Mouse (Mus musculus) c-Kit-positive CD71-negative TER-119-negative erythroid progenitor cells, embryonic 14.5 days (primary cell): ENCODE results near the gene Fn1.

Source experiments
- DNase-seq: peaks from one replicate; pipeline ENCODE4 v3.0.0-alpha.2; 2013; ENCODE audit warnings: low read depth

Fn1 gene

DNA sequence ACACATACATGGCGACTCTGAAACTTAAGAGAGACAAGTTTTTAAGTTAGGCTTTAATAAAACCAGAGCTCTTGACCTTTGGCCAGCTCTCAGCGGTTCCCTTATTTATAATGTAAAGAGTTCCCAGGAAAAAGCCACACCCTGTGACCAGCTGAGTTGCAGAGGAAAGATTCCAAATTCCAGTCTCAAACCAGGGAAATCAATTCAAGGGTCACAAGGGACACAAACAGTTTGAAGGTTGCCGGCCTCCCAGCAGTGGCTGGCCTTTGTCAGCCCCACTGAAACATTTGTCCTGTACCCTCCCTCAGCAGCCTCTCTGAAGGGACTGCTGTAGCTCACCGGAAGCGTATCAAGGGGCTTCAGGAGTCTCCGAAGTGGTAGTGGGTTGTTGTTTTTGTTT lies 2.3 kb downstream of the Fn1 start:
- DNase-seq = no peak

DNA sequence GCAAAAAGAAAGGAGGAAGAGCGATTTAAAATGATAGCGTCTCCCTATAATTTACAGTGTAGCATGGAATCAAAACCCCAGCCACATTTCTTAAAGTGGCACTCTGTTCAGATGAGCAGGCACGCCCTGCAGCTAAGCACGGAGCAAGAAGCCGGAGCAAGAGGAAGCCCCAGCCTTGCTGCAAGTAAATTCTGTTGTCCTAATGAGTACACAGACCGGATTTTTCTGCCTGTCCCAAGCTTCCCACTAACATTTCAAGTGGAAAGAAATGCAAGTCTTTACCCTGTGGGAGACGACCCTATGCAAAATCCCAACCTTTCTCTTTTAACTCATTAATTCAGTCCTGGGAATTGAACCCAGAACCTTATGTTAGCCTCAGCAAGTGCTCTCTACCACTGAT lies 4.8 kb downstream of the Fn1 start:
- no peak for DNase-seq

GRCm38 (mm10) chr1:71646774-71647173 lies 6.2 kb downstream of the Fn1 start:
- no peak for DNase-seq

DNA sequence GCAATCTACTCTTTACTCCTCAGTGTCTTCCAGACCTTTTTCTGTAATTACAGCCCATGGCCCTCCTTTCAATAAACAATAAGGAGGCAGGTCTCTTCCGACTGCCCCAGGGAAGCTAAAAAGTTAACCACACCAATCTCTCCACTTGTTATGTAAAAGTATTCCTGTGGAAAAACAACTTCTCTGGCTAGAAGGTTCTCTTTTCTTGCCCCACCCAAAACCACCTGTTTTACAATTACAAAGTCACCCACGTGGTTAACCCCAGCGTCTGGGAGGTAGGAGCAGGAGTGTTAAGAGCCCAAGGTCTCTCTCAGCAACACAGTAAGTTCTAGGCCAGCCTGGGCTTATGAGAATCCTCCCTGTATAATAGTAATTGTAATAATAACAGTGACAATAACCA lies 7.0 kb downstream of the Fn1 start:
- no peak for DNase-seq

DNA sequence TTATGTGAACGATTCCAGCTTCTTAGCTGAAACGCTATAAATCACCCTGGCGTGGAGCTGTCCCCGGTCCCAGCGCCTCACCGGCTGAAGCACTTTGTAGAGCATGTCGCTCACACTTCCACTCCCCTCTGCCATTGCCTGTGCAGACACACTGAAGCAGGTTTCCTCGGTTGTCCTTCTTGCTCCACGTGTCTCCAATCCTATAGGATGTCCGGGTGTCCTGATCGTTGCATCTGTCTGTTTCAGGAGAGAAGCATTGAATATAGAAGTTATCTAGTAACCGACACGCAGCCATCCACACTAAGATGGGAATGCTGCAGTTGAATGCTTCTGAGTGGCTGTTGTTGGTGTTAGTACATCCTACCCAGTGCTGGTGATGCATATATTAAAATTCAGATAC lies 7.5 kb downstream of the Fn1 start:
- DNase-seq = no peak

- no peak for DNase-seq
Measured at GRCm38 (mm10) chr1:71642794-71643193, 10.2 kb downstream of the Fn1 start.

GRCm38 (mm10) chr1:71641206-71641605 lies 11.8 kb downstream of the Fn1 start:
- no peak for DNase-seq

DNA sequence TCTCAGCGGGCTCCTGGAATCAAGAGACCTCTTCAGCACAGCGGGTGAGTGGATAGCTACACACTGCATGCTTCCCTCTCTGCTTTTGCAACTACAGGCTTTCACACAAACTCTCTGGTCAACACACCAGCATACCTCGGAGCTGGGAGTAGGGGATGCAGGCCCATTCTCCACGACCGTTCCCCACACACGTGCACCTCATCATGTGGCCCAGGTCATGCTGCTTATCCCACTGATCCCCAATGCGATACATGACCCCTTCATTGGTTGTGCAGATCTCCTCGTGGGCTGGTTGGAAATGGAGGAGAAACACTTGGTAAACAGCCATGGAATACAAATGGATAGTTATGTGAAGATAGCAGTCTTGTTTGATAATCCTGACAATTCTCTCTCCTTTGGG lies 12.8 kb downstream of the Fn1 start:
- no peak for DNase-seq

DNA sequence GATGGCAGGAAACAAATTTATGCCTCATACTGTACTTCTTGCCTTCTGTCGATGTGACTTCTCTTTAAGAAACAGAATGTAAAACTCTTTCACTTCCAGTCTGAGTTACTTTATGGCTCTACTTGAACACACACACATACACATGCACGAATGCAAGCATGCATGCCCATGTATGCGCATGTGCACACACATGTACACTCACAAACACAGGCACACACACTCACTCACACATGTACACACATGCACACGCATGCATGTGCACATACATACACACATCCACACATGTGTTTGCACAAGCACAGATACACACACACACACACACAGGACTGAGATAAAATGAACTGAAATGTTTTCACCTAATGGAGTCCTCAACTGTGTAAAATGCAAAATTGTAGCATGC lies 16.3 kb downstream of the Fn1 start:
- no peak for DNase-seq

- DNase-seq = no peak
Measured at GRCm38 (mm10) chr1:71636116-71636515, 16.9 kb downstream of the Fn1 start.

GRCm38 (mm10) chr1:71635101-71636014 lies 17.6 kb downstream of the Fn1 start:
- DNase-seq = no peak

GRCm38 (mm10) chr1:71634471-71634981 lies 18.5 kb downstream of the Fn1 start:
- DNase-seq = no peak

GRCm38 (mm10) chr1:71632387-71632786 lies 20.6 kb downstream of the Fn1 start:
- no peak for DNase-seq

DNA sequence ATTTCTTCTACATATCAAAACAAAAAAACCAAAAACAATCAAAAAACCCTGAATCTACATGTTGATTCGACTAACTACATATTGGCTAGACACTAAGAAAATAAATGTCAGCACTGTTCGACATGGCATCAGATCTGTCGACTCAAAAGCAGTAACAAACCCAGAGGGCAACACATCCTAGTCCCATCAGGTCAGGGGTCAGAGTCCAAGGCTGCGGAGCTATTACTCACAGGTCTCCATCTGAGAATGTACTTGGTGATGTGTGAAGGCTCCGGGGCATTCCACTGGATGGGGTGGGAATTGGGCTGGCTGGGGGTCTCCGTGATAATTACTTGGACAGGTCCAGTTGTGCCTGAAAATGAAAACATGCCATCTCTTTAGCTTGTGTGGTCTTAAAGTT lies 21.2 kb downstream of the Fn1 start:
- DNase-seq = no peak

DNA sequence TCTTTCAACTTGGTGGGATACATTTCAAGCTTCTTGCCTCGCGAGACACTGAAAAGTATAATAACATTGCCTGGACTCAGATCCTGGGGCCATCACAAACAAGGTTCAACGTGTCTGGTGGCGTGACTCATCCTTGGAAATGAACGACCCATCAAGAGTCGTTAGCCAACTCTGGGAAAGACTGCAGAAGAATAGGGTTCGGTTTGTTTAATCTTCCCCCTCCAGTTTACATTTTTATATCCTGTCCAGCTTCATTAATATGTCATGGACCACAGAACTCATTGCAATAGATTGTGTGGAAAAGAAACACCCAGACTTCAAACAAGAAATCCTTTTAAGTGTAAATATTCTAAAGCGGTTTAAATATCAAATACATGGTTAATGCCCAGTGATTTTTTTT lies 22.8 kb downstream of the Fn1 start:
- no peak for DNase-seq

GRCm38 (mm10) chr1:71623625-71624024 lies 29.4 kb downstream of the Fn1 start:
- no peak for DNase-seq

GRCm38 (mm10) chr1:71621526-71621925 lies 31.5 kb downstream of the Fn1 start:
- DNase-seq = no peak

GRCm38 (mm10) chr1:71614545-71615246 lies 38.3 kb downstream of the Fn1 start:
- no peak for DNase-seq

GRCm38 (mm10) chr1:71612256-71612655 lies 40.7 kb downstream of the Fn1 start:
- no peak for DNase-seq

- no peak for DNase-seq
Measured at GRCm38 (mm10) chr1:71609916-71610315, 43.1 kb downstream of the Fn1 start.

- DNase-seq = no peak
Measured at GRCm38 (mm10) chr1:71609057-71609775, 43.8 kb downstream of the Fn1 start.

GRCm38 (mm10) chr1:71606600-71607325 lies 46.2 kb downstream of the Fn1 start:
- DNase-seq = no peak
